Mouse (Mus musculus) liver, adult 2 months (tissue): ENCODE measurements at regions not wholly inside any gene's neighbourhood (a gene's known extent, or its start where the extent isn't known, plus 50 kb on each side); places are given as distances from the start of the nearest gene placed in this dataset.

ENCODE experiments used
- DNase-seq: peaks from one replicate; pipeline ENCODE4 v3.0.0-alpha.2; 2011; ENCODE audit warnings: low read depth, low spot score; ENCODE audit errors: extremely low read depth
- H3K27ac ChIP-seq: fragments of 200-500 bp; replicated peaks from 2 replicates; pipeline ENCODE4 v1.5.1; 2012; ENCODE audit warnings: low read depth, mild to moderate bottlenecking, control low read depth, inconsistent platforms, low read length; ENCODE audit not compliant: insufficient read depth
- H3K27me3 ChIP-seq: fragments of 200-500 bp; 2 replicates; pipeline ENCODE4 v1.6.1; 2012; ENCODE audit warnings: mild to moderate bottlenecking, moderate library complexity, low read length, inconsistent platforms; ENCODE audit not compliant: control insufficient read depth, insufficient read depth
- H3K36me3 ChIP-seq: fragments of 200-500 bp; 2 replicates; pipeline ENCODE4 v1.6.1; 2012; ENCODE audit warnings: low read length, inconsistent platforms; ENCODE audit not compliant: control insufficient read depth, insufficient read depth
- H3K4me1 ChIP-seq: fragments of 200-500 bp; 2 replicates; pipeline ENCODE4 v1.6.1; 2011; ENCODE audit warnings: low read length; ENCODE audit not compliant: control insufficient read depth, insufficient read depth
- H3K4me3 ChIP-seq: fragments of 200-500 bp; 2 replicates; pipeline ENCODE4 v1.5.1; 2011; ENCODE audit warnings: low read depth, mild to moderate bottlenecking, control low read depth, low read length, moderate library complexity; ENCODE audit not compliant: insufficient read depth
- H3K79me2 ChIP-seq: fragments of 200-500 bp; 2 replicates; pipeline ENCODE4 v1.6.1; 2012; ENCODE audit warnings: inconsistent platforms, mild to moderate bottlenecking, low read length, moderate library complexity; ENCODE audit not compliant: control insufficient read depth, insufficient read depth
- H3K9ac ChIP-seq: fragments of 200-500 bp; 2 replicates; pipeline ENCODE4 v1.6.1; 2012; ENCODE audit warnings: low read depth, mild to moderate bottlenecking, control low read depth, inconsistent platforms, low read length
- CTCF ChIP-seq: fragments of 200-500 bp; IDR thresholded peaks from 2 replicates; pipeline ENCODE4 v1.5.1; 2011; ENCODE audit warnings: low read depth, low read length, control low read depth
- POLR2A ChIP-seq: fragments of 200-500 bp; IDR thresholded peaks from 2 replicates; pipeline ENCODE4 v1.6.1; 2011; ENCODE audit warnings: low read length, control low read depth; ENCODE audit not compliant: insufficient read depth; ENCODE audit errors: extremely low read depth
- WGBS: fragments of 180-500 bp; shearing (Covaris S2); methylation state at CpG from one replicate; pipeline ENCODE4 v1.1.7; 2018; 5-methylcytosine and 5-hydroxymethylcytosine counted together

DNA sequence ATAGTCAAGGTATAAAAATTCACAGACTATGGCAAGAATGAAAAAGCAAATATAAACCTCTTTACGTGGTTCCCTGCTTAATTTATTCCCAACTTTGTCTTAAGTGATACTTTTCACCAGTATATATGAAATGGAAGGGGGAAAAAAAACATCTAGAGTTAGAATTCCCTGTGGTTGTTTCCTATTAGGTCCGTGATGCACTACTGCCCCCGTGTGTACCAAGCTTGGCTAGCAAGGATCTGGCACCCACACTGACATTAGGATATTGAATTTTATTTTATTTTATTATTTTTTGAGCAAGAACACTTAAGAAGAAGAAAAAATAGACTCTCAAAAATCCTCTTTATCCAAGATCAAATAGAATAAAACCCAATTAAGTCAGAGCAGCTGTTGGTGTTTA is 303.9 kb upstream of the Castor2 start:
- no peak for DNase-seq
- H3K4me1 ChIP-seq: no peaks in the 10 kb centered on the region
- H3K27me3 ChIP-seq: no peaks in the 10 kb centered on the region
- no peak overlapping the region for H3K27ac ChIP-seq
- no peak for TF ChIP-seq POLR2A
- TF ChIP-seq CTCF: no peak
- WGBS: 46% methylated on average over 3 of the region's 3 CpGs
- H3K79me2 ChIP-seq: no peaks in the 10 kb centered on the region
- no peaks in the 10 kb centered on the region for H3K36me3 ChIP-seq
- H3K4me3 ChIP-seq: no peak overlapping the region
- no peak overlapping the region for H3K9ac ChIP-seq

DNA sequence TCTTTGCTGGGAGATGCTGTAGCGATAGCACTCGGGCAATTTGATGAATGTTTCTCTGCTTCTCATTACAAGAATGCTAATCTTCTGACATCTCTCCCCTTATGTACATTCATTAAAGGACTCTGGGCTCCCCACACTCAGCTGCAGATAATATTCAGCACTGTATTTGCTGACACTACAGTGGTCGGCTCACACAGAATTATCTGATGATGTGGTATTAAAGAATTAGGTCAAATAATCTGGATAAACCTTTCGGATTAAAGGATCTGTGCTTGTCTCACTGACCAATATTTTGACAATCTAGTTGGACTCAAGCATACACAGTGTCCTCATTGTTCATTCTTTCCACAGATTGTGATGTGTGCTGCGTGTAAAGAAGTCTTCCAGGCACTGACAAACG is 308.8 kb upstream of the Castor2 start:
- Histone ChIP-seq H3K4me1 (no peaks in the 10 kb centered on the region), H3K9ac (no peak overlapping the region), H3K27me3 (no peaks in the 10 kb centered on the region), H3K4me3 (no peak overlapping the region), H3K27ac (no peak overlapping the region), H3K79me2 (no peaks in the 10 kb centered on the region), H3K36me3 (no peaks in the 10 kb centered on the region)
- TF ChIP-seq CTCF: no peak
- no peak for TF ChIP-seq POLR2A
- WGBS: 69% methylated on average over 6 of the region's 6 CpGs
- DNase-seq: no peak

DNA sequence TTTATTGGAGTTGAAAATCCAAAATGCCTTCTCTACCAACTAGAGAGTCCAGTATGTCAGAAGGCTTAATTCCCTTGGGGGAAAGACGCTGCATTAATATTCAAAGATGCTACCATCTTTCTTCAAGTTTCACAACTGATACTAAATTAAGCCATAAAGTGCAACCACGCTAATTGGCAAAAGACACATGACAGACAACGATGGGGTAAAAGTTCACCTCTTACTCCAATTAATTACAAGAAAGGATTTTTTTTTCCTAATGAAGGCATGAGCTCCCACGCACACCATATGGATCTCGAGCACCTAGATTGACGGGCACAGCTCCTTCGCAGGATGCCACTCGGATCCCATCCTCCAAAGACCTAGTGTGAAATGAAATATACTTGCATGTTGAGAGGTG is 311.5 kb upstream of the Castor2 start:
- Histone ChIP-seq H3K4me3 (no peak overlapping the region), H3K4me1 (no peaks in the 10 kb centered on the region), H3K27me3 (no peaks in the 10 kb centered on the region), H3K79me2 (no peaks in the 10 kb centered on the region), H3K27ac (no peak overlapping the region), H3K9ac (no peak overlapping the region), H3K36me3 (no peaks in the 10 kb centered on the region)
- TF ChIP-seq POLR2A (no peak), CTCF (no peak)
- 88% methylated on average over 8 of the region's 8 CpGs for WGBS
- no peak for DNase-seq

DNA sequence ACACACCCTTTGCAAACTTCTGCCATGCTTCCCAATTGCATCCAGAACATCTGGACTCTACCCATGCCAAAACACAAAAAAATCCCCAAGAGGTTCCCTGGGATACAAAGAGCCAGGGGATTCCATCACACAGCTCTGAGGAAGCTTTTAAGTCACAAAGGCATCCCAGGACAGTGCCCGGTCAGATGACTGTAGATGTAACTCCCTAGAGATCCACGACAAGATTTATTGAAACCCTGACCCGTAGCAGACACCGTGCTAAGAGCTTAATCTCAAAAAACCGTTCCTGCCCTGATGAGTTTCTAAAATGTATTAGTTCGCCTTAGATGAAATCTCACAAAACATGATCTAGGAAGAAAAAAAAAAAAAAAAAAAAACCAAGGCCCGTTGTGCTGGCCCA is 312.0 kb upstream of the Castor2 start:
- no peaks in the 10 kb centered on the region for H3K4me1 ChIP-seq
- DNase-seq: no peak
- no peaks in the 10 kb centered on the region for H3K36me3 ChIP-seq
- H3K9ac ChIP-seq: no peak overlapping the region
- no peaks in the 10 kb centered on the region for H3K79me2 ChIP-seq
- TF ChIP-seq POLR2A: no peak
- no peaks in the 10 kb centered on the region for H3K27me3 ChIP-seq
- H3K4me3 ChIP-seq: no peak overlapping the region
- no peak overlapping the region for H3K27ac ChIP-seq
- WGBS: 87% methylated on average over 7 of the region's 7 CpGs

DNA sequence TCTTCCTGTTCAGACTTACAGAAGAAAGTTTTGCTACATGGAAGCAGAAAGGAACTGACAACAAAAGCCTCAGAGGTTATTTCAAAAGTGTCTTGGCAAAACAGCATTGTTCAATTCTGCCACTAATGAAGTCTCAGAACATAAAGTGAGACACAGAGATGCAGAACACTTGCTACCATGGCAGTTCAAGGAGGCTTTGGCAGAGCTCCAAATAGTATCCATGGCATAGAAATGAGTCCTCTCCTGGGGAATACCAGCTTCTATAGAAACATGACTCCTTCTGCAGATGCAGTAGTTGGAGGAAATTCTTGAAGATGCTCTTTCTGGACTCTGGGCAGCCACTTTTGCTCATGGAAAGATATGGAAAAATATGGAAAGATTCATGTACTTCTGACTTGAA is 322.9 kb upstream of the Castor2 start:
- Histone ChIP-seq H3K27me3 (0 out of 2 replicates have a peak, but pooled peaks cover 2% of the 10 kb centered on the region), H3K4me3 (no peak overlapping the region), H3K36me3 (no peaks in the 10 kb centered on the region), H3K79me2 (no peaks in the 10 kb centered on the region), H3K9ac (no peak overlapping the region), H3K4me1 (no peaks in the 10 kb centered on the region), H3K27ac (no peak overlapping the region)
- no peak for DNase-seq
- no peak for TF ChIP-seq CTCF
- no peak for TF ChIP-seq POLR2A

DNA sequence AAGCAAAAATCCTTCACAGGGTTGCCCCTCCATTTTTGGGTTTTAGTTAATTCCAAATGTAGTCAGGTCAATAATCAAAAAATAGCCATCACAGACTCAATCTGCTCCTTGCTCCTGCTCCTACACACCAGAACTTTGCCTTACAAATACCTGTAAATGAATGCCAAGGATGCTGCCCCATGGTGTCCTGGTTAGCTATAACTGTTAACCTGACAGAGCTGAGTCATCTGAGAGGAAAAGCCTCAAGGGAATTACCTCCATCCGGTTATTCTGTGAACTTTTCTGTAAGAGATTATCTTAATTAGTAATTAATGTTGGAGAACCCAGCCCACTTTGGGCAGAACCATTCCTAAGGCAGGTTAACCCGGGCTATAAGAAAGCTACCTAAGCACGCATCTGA is 325.4 kb upstream of the Castor2 start:
- H3K36me3 ChIP-seq: no peaks in the 10 kb centered on the region
- no peak overlapping the region for H3K4me3 ChIP-seq
- H3K27ac ChIP-seq: no peak overlapping the region
- no peaks in the 10 kb centered on the region for H3K79me2 ChIP-seq
- 74% methylated on average over 3 of the region's 3 CpGs for WGBS
- H3K27me3 ChIP-seq: no peaks in the 10 kb centered on the region
- DNase-seq: no peak
- H3K9ac ChIP-seq: no peak overlapping the region
- TF ChIP-seq POLR2A (no peak), CTCF (no peak)
- H3K4me1 ChIP-seq: no peaks in the 10 kb centered on the region

DNA sequence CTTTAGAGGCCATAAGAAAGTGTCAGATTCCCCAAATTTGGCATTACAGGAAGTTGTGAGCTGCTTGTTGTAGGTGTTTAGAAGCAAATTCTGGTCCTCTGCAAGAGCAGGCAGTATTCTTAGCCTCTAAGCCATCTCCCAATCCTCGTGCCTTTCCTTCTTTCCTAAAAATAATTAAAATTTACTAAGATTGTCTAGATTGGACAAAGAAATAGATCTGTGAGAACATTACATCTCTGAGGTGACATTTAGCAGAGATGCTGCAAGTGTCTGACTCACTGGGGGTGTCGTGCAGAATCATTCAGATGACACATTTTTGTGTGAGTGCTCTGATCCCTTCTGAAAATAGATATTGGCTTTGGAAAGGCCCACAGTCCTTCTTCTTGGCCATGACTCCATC is 330.7 kb upstream of the Castor2 start:
- no peak for TF ChIP-seq CTCF
- no peak for TF ChIP-seq POLR2A
- H3K27ac ChIP-seq: no peak overlapping the region
- H3K79me2 ChIP-seq: no peaks in the 10 kb centered on the region
- DNase-seq: no peak
- no peak overlapping the region for H3K4me3 ChIP-seq
- no peaks in the 10 kb centered on the region for H3K4me1 ChIP-seq
- no peaks in the 10 kb centered on the region for H3K27me3 ChIP-seq
- H3K36me3 ChIP-seq: no peaks in the 10 kb centered on the region
- H3K9ac ChIP-seq: no peak overlapping the region
- WGBS: 69% methylated on average over 2 of the region's 2 CpGs
